Mouse (Mus musculus) midbrain, embryonic 11.5 days (tissue): ENCODE results near the gene Grpel1. TPM values are rescaled to one million over a fixed set of nuclear protein-coding genes. Genes with fewer than 3 reads are reported as not detected.

Experiments
- ATAC-seq: fragments of 200-750 bp; cut with Nextera tagmentation; 2 replicates; pipeline ENCODE4 v1.8.0; 2017; ENCODE audit warnings: moderate TSS enrichment, moderate library complexity; ENCODE audit not compliant: low FRiP score
- DNase-seq: peaks from one replicate; pipeline ENCODE4 v3.0.0; 2015; ENCODE audit warnings: low spot score; ENCODE audit errors: missing footprints
- H3K27ac ChIP-seq: fragments of 300-500 bp; sonication (generic); 2 replicates; pipeline ENCODE4 v1.5.1; 2014; ENCODE audit warnings: low read depth, low read length
- H3K27me3 ChIP-seq: fragments of 300-500 bp; sonication (generic); 2 replicates; pipeline ENCODE4 v1.6.1; 2014; ENCODE audit warnings: mild to moderate bottlenecking, low read length, moderate library complexity, mixed read lengths; ENCODE audit not compliant: control insufficient read depth, insufficient read depth
- H3K36me3 ChIP-seq: fragments of 300-500 bp; sonication (generic); 2 replicates; pipeline ENCODE4 v1.6.1; 2014; ENCODE audit warnings: mild to moderate bottlenecking, low read length, moderate library complexity, mixed read lengths; ENCODE audit not compliant: control insufficient read depth, insufficient read depth
- H3K4me1 ChIP-seq: fragments of 300-500 bp; sonication (generic); 2 replicates; pipeline ENCODE4 v1.6.1; 2014; ENCODE audit warnings: low read length; ENCODE audit not compliant: control insufficient read depth, insufficient read depth
- H3K4me2 ChIP-seq: fragments of 300-500 bp; sonication (generic); 2 replicates; pipeline ENCODE4 v1.6.1; 2014; ENCODE audit warnings: mild to moderate bottlenecking, moderate library complexity
- H3K4me3 ChIP-seq: fragments of 300-500 bp; sonication (generic); 2 replicates; pipeline ENCODE4 v1.5.1; 2014; ENCODE audit warnings: low read depth, low read length
- H3K9ac ChIP-seq: fragments of 300-500 bp; sonication (generic); 2 replicates; pipeline ENCODE4 v1.6.1; 2014; ENCODE audit warnings: low read length
- H3K9me3 ChIP-seq: fragments of 300-500 bp; sonication (generic); 2 replicates; pipeline ENCODE4 v1.6.1; 2016; ENCODE audit warnings: low read length; ENCODE audit not compliant: control insufficient read depth
- WGBS: fragments of 180-500 bp; shearing (Covaris S2); extraction: QIAGEN DNeasy Blood & Tissue Kit; methylation state at CpG from one replicate; pipeline ENCODE4 v1.1.7; 2014; 5-methylcytosine and 5-hydroxymethylcytosine counted together
- polyA plus RNA-seq: library from polyadenylated mRNA; unstranded; fragments of >200 nt; fragmentation: Nextera tagmentation; extraction: Ambion mirVana; gene quantifications from 2 replicates; pipeline ENCODE4 v1.2.1, GENCODE M21; 2014

Gene Grpel1
- polyA plus RNA-seq, 1 experiment from 2014 or later, result 58.5 TPM

DNA sequence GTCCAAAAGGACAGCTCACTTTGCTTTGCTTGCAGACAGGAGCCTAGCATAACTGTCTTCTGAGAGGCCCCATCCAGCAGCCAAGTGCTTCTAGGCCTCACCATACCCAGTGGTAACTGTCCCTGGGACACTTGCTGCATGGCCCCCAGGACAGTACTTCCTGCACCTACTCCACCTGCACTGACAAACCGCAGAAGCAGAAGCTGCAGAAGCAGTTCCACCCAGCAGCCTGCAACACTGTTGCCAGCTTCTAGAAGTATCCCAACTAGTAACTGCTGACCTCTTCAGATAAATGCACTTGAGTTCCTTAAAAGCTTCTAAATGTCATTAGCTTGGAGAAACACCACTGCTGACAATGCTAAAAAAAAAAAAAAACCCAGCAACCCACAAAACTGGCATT, 50.3 kb downstream of the Grpel1 start:
- ATAC-seq (no peak), DNase-seq (no peak)
- Histone ChIP-seq H3K9me3 (no peaks in the 10 kb centered on the region), H3K27ac (no peak overlapping the region), H3K36me3 (peaks cover 13% of the 10 kb centered on the region; the same call in 1 of the 2 replicates), H3K9ac (no peak overlapping the region), H3K4me3 (no peak overlapping the region), H3K27me3 (no peaks in the 10 kb centered on the region), H3K4me2 (no peak overlapping the region), H3K4me1 (no peaks in the 10 kb centered on the region)
- 100% methylated on average over 1 of the region's 1 CpGs for WGBS

DNA sequence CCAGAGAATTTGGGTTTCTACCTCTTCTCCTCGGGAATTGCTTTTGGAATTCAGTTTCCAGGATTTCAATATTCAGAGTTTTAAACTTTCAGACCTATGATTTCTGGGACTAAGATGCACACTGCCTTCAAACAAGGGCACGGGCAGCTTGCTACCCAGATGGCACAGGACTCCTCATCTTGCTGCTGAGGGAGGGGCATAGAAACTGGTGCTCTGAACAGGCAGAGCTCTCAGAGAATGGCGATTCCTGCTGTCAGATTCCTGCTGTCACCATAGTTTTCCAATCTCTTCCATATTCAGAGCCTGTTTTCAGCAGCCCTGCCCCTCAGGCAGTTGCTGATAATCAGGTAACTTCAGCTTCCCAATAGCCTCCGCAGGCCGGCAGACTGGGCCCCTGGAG, 50.8 kb downstream of the Grpel1 start:
- H3K27ac ChIP-seq, result no peak overlapping the region
- DNase-seq, result no peak
- no peaks in the 10 kb centered on the region for H3K9me3 ChIP-seq
- peaks cover 17% of the 10 kb centered on the region; the same call in 1 of the 2 replicates for H3K36me3 ChIP-seq
- WGBS, result 83% methylated on average over 5 of the region's 5 CpGs
- no peak overlapping the region for H3K9ac ChIP-seq
- no peak overlapping the region for H3K4me2 ChIP-seq
- no peaks in the 10 kb centered on the region for H3K27me3 ChIP-seq
- no peak overlapping the region for H3K4me3 ChIP-seq
- no peak for ATAC-seq
- no peaks in the 10 kb centered on the region for H3K4me1 ChIP-seq

DNA sequence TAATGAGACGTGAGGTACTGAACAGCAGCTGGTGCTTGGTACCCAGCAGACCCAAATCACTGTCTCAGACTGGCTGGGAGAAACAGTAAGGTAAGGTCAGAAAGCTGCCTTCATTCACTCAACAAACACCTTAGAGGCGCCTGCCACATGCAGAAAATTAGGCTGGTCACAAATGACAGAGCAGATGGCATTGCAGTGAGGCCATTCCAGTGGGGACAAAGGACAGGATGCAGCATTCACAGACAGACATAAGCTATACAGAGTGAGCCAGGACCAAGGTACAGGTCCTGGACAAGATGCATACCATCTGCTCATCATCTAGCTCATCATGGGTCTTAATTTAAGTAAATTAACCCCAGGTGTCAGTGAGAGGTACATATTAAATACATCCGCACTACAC, 52.8 kb downstream of the Grpel1 start:
- H3K4me1 ChIP-seq, result no peaks in the 10 kb centered on the region
- H3K27me3 ChIP-seq, result no peaks in the 10 kb centered on the region
- WGBS, result 90% methylated on average over 3 of the region's 3 CpGs
- ATAC-seq (no peak), DNase-seq (no peak)
- H3K4me2 ChIP-seq, result no peak overlapping the region
- H3K4me3 ChIP-seq, result no peak overlapping the region
- H3K9me3 ChIP-seq, result no peaks in the 10 kb centered on the region
- H3K27ac ChIP-seq, result no peak overlapping the region
- no peak overlapping the region for H3K9ac ChIP-seq
- peaks cover 10% of the 10 kb centered on the region; the same call in 1 of the 2 replicates for H3K36me3 ChIP-seq

DNA sequence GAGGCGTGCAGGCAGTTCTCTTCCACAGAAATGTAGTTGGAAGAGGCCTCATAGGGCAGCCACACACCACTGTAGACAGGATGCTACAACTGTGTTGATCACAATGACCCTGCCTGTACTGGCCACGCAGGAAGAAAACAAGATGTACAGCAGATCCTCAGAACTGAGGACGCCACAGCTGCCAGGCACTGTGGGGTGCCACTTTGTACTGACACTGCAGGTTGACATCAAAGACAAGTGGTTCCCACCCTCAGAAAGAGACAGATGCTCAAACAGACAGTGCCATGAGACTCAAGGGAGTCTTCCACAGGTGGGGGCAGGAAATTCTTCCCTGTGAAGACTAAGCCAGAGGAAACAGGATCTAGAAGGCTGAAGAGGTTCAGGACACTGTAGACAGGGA, 55.0 kb downstream of the Grpel1 start:
- Histone ChIP-seq H3K27ac (no peak overlapping the region), H3K27me3 (no peaks in the 10 kb centered on the region), H3K9ac (no peak overlapping the region), H3K4me3 (no peak overlapping the region), H3K9me3 (no peaks in the 10 kb centered on the region), H3K4me1 (no peaks in the 10 kb centered on the region), H3K4me2 (no peak overlapping the region), H3K36me3 (peaks cover 7% of the 10 kb centered on the region; the same call in 1 of the 2 replicates)
- DNase-seq (no peak), ATAC-seq (no peak)
- WGBS, result 72% methylated on average over 3 of the region's 3 CpGs

DNA sequence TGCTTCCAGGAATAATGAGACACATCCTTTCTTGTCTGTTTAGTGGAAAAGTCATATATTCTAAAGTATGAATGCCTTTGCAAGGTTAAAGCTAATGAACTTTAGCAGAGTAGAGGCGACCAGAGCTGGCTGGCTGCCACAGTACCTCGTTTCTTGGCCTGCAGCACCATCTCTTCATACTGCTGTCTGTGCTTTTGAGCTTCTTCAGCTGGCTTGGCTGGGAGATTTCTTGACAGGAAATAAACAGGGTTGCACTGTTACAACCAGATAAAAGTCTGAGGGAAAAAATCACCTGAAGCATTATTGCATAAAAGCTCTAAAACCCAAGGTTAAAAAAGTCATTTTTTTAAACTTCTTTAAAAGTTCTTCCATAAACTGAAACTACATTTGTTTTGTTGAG, 58.0 kb downstream of the Grpel1 start:
- no peak overlapping the region for H3K9ac ChIP-seq
- H3K36me3 ChIP-seq, result peaks cover 7% of the 10 kb centered on the region; the same call in 1 of the 2 replicates
- no peak for ATAC-seq
- H3K9me3 ChIP-seq, result no peaks in the 10 kb centered on the region
- H3K4me1 ChIP-seq, result no peaks in the 10 kb centered on the region
- no peak overlapping the region for H3K27ac ChIP-seq
- no peak overlapping the region for H3K4me3 ChIP-seq
- 87% methylated on average over 2 of the region's 2 CpGs for WGBS
- no peaks in the 10 kb centered on the region for H3K27me3 ChIP-seq
- no peak overlapping the region for H3K4me2 ChIP-seq
- DNase-seq, result no peak

DNA sequence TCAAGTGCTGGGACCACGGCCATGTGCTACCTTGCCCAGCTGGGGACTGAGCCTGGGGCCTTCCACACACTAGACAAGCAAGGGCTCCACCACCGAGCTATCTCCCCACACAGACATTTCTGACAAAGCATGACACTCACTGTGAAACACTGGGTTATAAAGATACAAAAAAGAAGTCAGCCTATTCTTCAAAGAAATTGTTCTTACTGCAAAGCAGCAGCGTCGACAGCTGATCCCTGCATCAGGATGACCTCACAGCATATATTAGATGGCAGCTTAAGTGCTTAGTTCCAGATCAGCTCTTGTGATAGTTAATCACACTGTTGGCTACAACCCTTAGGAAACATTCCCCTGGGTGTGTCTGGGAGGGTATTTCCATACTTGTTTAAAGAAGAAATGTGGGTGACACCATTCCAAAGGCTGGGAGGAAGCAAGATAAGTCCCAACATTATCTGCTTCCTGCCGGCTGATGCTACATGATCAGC, 58.5 kb downstream of the Grpel1 start:
- no peak for ATAC-seq
- no peak for DNase-seq
- no peaks in the 10 kb centered on the region for H3K4me1 ChIP-seq
- no peak overlapping the region for H3K27ac ChIP-seq
- H3K4me2 ChIP-seq, result no peak overlapping the region
- no peaks in the 10 kb centered on the region for H3K9me3 ChIP-seq
- no peaks in the 10 kb centered on the region for H3K27me3 ChIP-seq
- H3K36me3 ChIP-seq, result peaks cover 7% of the 10 kb centered on the region; the same call in 1 of the 2 replicates
- H3K4me3 ChIP-seq, result no peak overlapping the region
- H3K9ac ChIP-seq, result no peak overlapping the region
- 83% methylated on average over 5 of the region's 5 CpGs for WGBS

Other genes starting within 250 kb of the Grpel1 start
- gene Sorcs2, start 66.9 kb upstream of the Grpel1 start, polyA plus RNA-seq, result 6.7 and 7.3 TPM in 2 replicates
- 3.7 and 4.6 TPM in 2 replicates for gene Tada2b, start 19.3 kb downstream of the Grpel1 start, polyA plus RNA-seq
- gene Ccdc96, start 19.6 kb downstream of the Grpel1 start, polyA plus RNA-seq, result 4.1 and 4.2 TPM in 2 replicates
- gene Tbc1d14, start 128.3 kb downstream of the Grpel1 start, polyA plus RNA-seq, result 41.2 TPM in 2 replicates
- gene D5Ertd579e, start 231.0 kb downstream of the Grpel1 start, polyA plus RNA-seq, result 32.9 and 35.6 TPM in 2 replicates